Mouse (Mus musculus) megakaryocyte-erythroid progenitor cell, adult 5-6 weeks (primary cell): Measurements from ENCODE around the gene Sptb. TPM values are rescaled to one million over a fixed set of nuclear protein-coding genes. Genes with fewer than 3 reads are reported as not detected.

ENCODE experiments used
- ATAC-seq: replicated peaks from 2 replicates; pipeline ENCODE4 v1.8.0; 2016; ENCODE audit warnings: mild to moderate bottlenecking, inconsistent platforms; ENCODE audit not compliant: severe bottlenecking, poor library complexity, low FRiP score, low TSS enrichment
- total RNA-seq, 2 experiments: library from RNA; stranded (forward) in 1 of 2; stranded (reverse) in 1 of 2; fragments of 200-1000, 215-1000 nt in 1 of 2; fragments of >200 nt in 1 of 2; fragmentation: Nextera tagmentation in 1 of 2; gene quantifications; 2 replicates each; pipeline ENCODE4 v1.2.3; 2014 to 2017

The Sptb gene
- total RNA-seq (2014; fragmentation: Nextera tagmentation), result 40.8 and 44.0 TPM in 2 replicates
- total RNA-seq (2017), result 25.2 and 45.2 TPM in 2 replicates

GRCm38 (mm10) chr12:76710351-76711100 is at the start of gene Sptb:
Gene Sptb, minus strand, starts transcription at chr12:76710547.
- peak; percentile 58 for ATAC-seq

GRCm38 (mm10) chr12:76752652-76753318 is 42.4 kb upstream of the Sptb start:
- ATAC-seq, result 0 out of 2 replicates have a peak, but pooled peaks have one; percentile 50

GRCm38 (mm10) chr12:76750866-76751459 is 40.6 kb upstream of the Sptb start:
- no peak for ATAC-seq

- no peak for ATAC-seq
Measured at GRCm38 (mm10) chr12:76727955-76728354, 17.6 kb upstream of the Sptb start.

- ATAC-seq, result no peak
Measured at GRCm38 (mm10) chr12:76722026-76722425, 11.7 kb upstream of the Sptb start.

- ATAC-seq, result 0 out of 2 replicates have a peak, but pooled peaks have one; percentile 47
Measured at GRCm38 (mm10) chr12:76720572-76720971, 10.2 kb upstream of the Sptb start.

- no peak for ATAC-seq
Measured at GRCm38 (mm10) chr12:76718384-76718783, 8.0 kb upstream of the Sptb start.

- peak; percentile 88 for ATAC-seq
Measured at GRCm38 (mm10) chr12:76709795-76710350, 474 bp downstream of the Sptb start.

GRCm38 (mm10) chr12:76708956-76709794 is 1.2 kb downstream of the Sptb start:
- ATAC-seq, result peak; percentile 41

- ATAC-seq, result 0 out of 2 replicates have a peak, but pooled peaks have one; percentile 26
Measured at GRCm38 (mm10) chr12:76708181-76708580, 2.2 kb downstream of the Sptb start.

- no peak for ATAC-seq
Measured at GRCm38 (mm10) chr12:76696380-76696935, 13.9 kb downstream of the Sptb start.

- no peak for ATAC-seq
Measured at GRCm38 (mm10) chr12:76695773-76696172, 14.6 kb downstream of the Sptb start.

GRCm38 (mm10) chr12:76694801-76695505 is 15.4 kb downstream of the Sptb start:
- ATAC-seq, result 0 out of 2 replicates have a peak, but pooled peaks have one; percentile 38

GRCm38 (mm10) chr12:76687498-76688200 is 22.7 kb downstream of the Sptb start:
- no peak for ATAC-seq

GRCm38 (mm10) chr12:76685647-76686046 is 24.7 kb downstream of the Sptb start:
- ATAC-seq, result no peak

GRCm38 (mm10) chr12:76684493-76684892 is 25.9 kb downstream of the Sptb start:
- ATAC-seq, result 0 out of 2 replicates have a peak, but pooled peaks have one; percentile 35

GRCm38 (mm10) chr12:76681937-76682336 is 28.4 kb downstream of the Sptb start:
- ATAC-seq, result no peak

GRCm38 (mm10) chr12:76677068-76677467 is 33.3 kb downstream of the Sptb start:
- no peak for ATAC-seq
